Mouse (Mus musculus): ENCODE measurements around the gene Gpr146. TPM values are rescaled to one million over a fixed set of nuclear protein-coding genes. Genes with fewer than 3 reads are reported as not detected.
A peak's percentile ranks its signal among the peaks of the same experiment; 100 is the strongest.
"Not testable (repeated sequence)": the region's sequence is repeated elsewhere in the genome, so short reads cannot be mapped to it uniquely, and the experiment has no call there.

Gpr146 gene
- polyA plus RNA-seq (2012; rRNA removed), result 12.0 and 15.2 TPM in 2 replicates

- DNase-seq (ENCODE audit: extremely low spot score in 1 of 2, low spot score in 1 of 2), result no peak
Observed at GRCm38 (mm10) chr5:139377468-139378270, at the start of gene Gpr146. Gpr146 (plus strand) TSS chr5:139377697.

- peak in 1 of 2 experiments; percentile 54 for DNase-seq (ENCODE audit: extremely low spot score in 1 of 2, low spot score in 1 of 2)
Observed at GRCm38 (mm10) chr5:139330766-139331165, 46.7 kb upstream of the Gpr146 start.

GRCm38 (mm10) chr5:139331742-139332141 lies 45.8 kb upstream of the Gpr146 start:
- peak in 1 of 2 experiments; percentile 91 for DNase-seq (ENCODE audit: extremely low spot score in 1 of 2, low spot score in 1 of 2)

- no peak for DNase-seq (ENCODE audit: extremely low spot score in 1 of 2, low spot score in 1 of 2)
Observed at GRCm38 (mm10) chr5:139332590-139333272, 44.8 kb upstream of the Gpr146 start.

- DNase-seq (ENCODE audit: extremely low spot score in 1 of 2, low spot score in 1 of 2), result no peak
Observed at GRCm38 (mm10) chr5:139333301-139334013, 44.0 kb upstream of the Gpr146 start.

GRCm38 (mm10) chr5:139334394-139334793 lies 43.1 kb upstream of the Gpr146 start:
- DNase-seq (ENCODE audit: extremely low spot score in 1 of 2, low spot score in 1 of 2), result not testable (repeated sequence)

GRCm38 (mm10) chr5:139335634-139336033 lies 41.9 kb upstream of the Gpr146 start:
- no peak for DNase-seq (ENCODE audit: extremely low spot score in 1 of 2, low spot score in 1 of 2)

GRCm38 (mm10) chr5:139337826-139338370 lies 39.6 kb upstream of the Gpr146 start:
- DNase-seq (ENCODE audit: extremely low spot score in 1 of 2, low spot score in 1 of 2), result no peak

GRCm38 (mm10) chr5:139338403-139338802 lies 39.1 kb upstream of the Gpr146 start:
- DNase-seq (ENCODE audit: extremely low spot score in 1 of 2, low spot score in 1 of 2), result no peak

- no peak for DNase-seq (ENCODE audit: extremely low spot score in 1 of 2, low spot score in 1 of 2)
Observed at GRCm38 (mm10) chr5:139338891-139339290, 38.6 kb upstream of the Gpr146 start.

- DNase-seq (ENCODE audit: extremely low spot score in 1 of 2, low spot score in 1 of 2), result peak in 1 of 2 experiments; percentile 82
Observed at GRCm38 (mm10) chr5:139344021-139344686, 33.3 kb upstream of the Gpr146 start.

- peak; percentile 81 to 92 for DNase-seq (ENCODE audit: extremely low spot score in 1 of 2, low spot score in 1 of 2)
Observed at GRCm38 (mm10) chr5:139344687-139345363, 32.7 kb upstream of the Gpr146 start.

- DNase-seq (ENCODE audit: extremely low spot score in 1 of 2, low spot score in 1 of 2), result no peak
Observed at GRCm38 (mm10) chr5:139345364-139345714, 32.2 kb upstream of the Gpr146 start.

GRCm38 (mm10) chr5:139347225-139347624 lies 30.3 kb upstream of the Gpr146 start:
- DNase-seq (ENCODE audit: extremely low spot score in 1 of 2, low spot score in 1 of 2), result no peak

GRCm38 (mm10) chr5:139349713-139350112 lies 27.8 kb upstream of the Gpr146 start:
- no peak for DNase-seq (ENCODE audit: extremely low spot score in 1 of 2, low spot score in 1 of 2)

- no peak for DNase-seq (ENCODE audit: extremely low spot score in 1 of 2, low spot score in 1 of 2)
Observed at GRCm38 (mm10) chr5:139351134-139351533, 26.4 kb upstream of the Gpr146 start, which contains the start of gene Cox19. Cox19 (minus strand) TSS chr5:139351418.

- DNase-seq (ENCODE audit: extremely low spot score in 1 of 2, low spot score in 1 of 2), result no peak
Observed at GRCm38 (mm10) chr5:139351628-139352027, 25.9 kb upstream of the Gpr146 start.

GRCm38 (mm10) chr5:139352317-139352716 lies 25.2 kb upstream of the Gpr146 start, which contains the start of gene Cyp2w1:
Cyp2w1 (plus strand) TSS chr5:139352617.
- no peak for DNase-seq (ENCODE audit: extremely low spot score in 1 of 2, low spot score in 1 of 2)

GRCm38 (mm10) chr5:139353496-139353895 lies 24.0 kb upstream of the Gpr146 start:
- DNase-seq (ENCODE audit: extremely low spot score in 1 of 2, low spot score in 1 of 2), result no peak

GRCm38 (mm10) chr5:139353946-139354345 lies 23.6 kb upstream of the Gpr146 start:
- no peak for DNase-seq (ENCODE audit: extremely low spot score in 1 of 2, low spot score in 1 of 2)
